Mouse (Mus musculus): Measurements from ENCODE around the gene Exosc10.

- TF ChIP-seq CTCF (IDR thresholded peaks at IDR 0.05; ENCODE audit: low read depth) = no peak
- no peak for TF ChIP-seq EP300 (optimal IDR thresholded peaks at IDR 0.05)
Observed at GRCm38 (mm10) chr4:148600316-148600715, 42.1 kb downstream of the Exosc10 start.
